Mouse (Mus musculus) stomach, postnatal 0 days (tissue): ENCODE measurements at regions not wholly inside any gene's neighbourhood (a gene's known extent, or its start where the extent isn't known, plus 50 kb on each side); places are given as distances from the start of the nearest gene placed in this dataset.

Experiments used
- CTCF ChIP-seq: IDR thresholded peaks from 2 replicates; pipeline ENCODE4 v1.5.1; 2016; ENCODE audit warnings: antibody characterized with exemption, low read depth, mild to moderate bottlenecking, moderate library complexity
- EP300 ChIP-seq: optimal IDR thresholded peaks from 2 replicates; pipeline ENCODE3; 2016; ENCODE audit warnings: antibody characterized with exemption

GRCm38 (mm10) chr9:43585616-43586015, 158.2 kb upstream of the Nectin1 start:
- no peak for TF ChIP-seq EP300
- TF ChIP-seq CTCF, result no peak
